Mouse (Mus musculus): ENCODE data around the gene Elavl4. TPM values are rescaled to one million over a fixed set of nuclear protein-coding genes. Genes with fewer than 3 reads are reported as not detected.

Elavl4 gene
- polyA plus RNA-seq, 1 experiment from 2014 or later: 340 TPM

DNA sequence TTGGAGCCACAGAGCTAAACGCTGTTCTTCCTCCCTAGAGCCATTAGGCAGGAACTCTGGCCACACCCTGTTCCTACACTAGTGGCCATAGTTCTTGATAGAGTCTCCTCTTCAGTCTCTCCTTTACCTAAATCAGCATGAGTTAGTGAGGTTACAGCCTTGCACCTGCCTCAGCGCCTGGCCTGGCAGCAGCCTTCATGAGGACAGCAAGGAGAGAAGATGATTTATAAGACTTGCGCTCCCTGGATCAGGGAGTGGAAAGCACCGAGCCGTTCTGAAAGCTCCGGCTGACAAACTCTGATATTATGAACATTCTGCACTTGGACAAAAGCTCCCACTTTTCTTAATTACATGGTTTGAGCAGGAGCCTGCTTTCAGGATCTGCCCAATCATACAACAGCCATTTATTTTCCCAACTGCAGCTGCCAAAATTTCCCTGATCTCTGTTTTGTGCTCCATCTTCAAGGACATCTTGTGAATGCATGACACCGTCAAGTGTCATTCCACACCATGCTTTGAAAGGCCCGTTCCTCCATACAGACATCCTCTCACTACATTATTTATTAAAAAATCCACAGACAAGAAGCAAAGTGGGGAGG is 87.3 kb downstream of the Elavl4 start:
- 44% methylated on average over 8 of the region's 8 CpGs for WGBS
- H3K4me2 ChIP-seq: no peak overlapping the region
- H3K4me1 ChIP-seq (replicated peaks): peaks cover 14% of the 10 kb centered on the region
- ATAC-seq (ENCODE audit: low FRiP score, low read depth): no peak; the same call in 1 of the 2 replicates
- no peak overlapping the region for H3K4me3 ChIP-seq
- no peak overlapping the region for H3K9ac ChIP-seq
- H3K9me3 ChIP-seq: no peaks in the 10 kb centered on the region
- no peak overlapping the region for H3K27ac ChIP-seq (replicated peaks)
- no peaks in the 10 kb centered on the region for H3K27me3 ChIP-seq
- H3K36me3 ChIP-seq: no peaks in the 10 kb centered on the region

DNA sequence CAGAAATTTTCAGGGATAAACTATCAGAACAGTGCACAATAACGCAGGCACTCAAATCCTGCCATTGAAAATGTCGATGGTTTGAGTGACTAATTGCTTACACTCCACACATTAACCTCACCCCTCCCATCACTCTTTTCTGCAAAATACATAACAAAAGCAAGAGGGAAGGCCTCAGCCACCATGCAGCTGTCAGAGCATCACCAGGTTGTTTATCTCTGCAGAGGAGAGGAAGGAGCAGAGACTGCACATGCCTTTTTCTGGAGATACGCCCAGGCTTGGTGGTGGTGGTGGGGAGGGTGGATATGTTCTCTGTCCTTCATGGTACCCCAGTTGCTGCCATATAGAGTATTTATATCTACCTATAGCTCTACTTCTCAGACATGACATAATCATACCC is 94.3 kb downstream of the Elavl4 start:
- no peaks in the 10 kb centered on the region for H3K36me3 ChIP-seq
- H3K4me3 ChIP-seq: no peak overlapping the region
- H3K27me3 ChIP-seq: no peaks in the 10 kb centered on the region
- peaks cover 25% of the 10 kb centered on the region; the same call in 1 of the 2 replicates for H3K4me1 ChIP-seq (replicated peaks)
- H3K9me3 ChIP-seq: no peaks in the 10 kb centered on the region
- no peak overlapping the region for H3K4me2 ChIP-seq
- no peak for ATAC-seq (ENCODE audit: low FRiP score, low read depth)
- H3K27ac ChIP-seq (replicated peaks): no peak overlapping the region
- H3K9ac ChIP-seq: no peak overlapping the region
- 52% methylated on average over 3 of the region's 3 CpGs for WGBS

DNA sequence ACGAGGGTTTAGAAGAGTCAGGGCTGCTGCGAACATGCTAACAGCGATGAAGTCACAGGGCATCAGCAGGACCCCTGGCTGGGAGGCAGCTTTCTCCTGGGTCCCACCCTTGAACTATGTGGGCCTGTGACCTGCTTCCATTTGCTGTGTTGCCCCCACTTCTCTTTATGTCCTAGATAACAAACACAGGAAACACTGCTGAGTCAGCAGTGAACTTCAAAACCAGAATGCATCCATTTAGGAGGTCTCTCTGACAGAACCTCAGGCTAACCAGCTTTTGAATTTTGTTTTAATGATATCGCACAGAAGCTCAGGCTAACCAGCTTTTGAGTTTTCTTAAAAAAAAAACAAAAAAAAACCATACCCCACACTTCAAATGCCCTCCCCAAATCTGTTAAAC is 96.1 kb downstream of the Elavl4 start:
- H3K27ac ChIP-seq (replicated peaks): no peak overlapping the region
- H3K4me2 ChIP-seq: no peak overlapping the region
- no peak for ATAC-seq (ENCODE audit: low FRiP score, low read depth)
- H3K4me3 ChIP-seq: no peak overlapping the region
- peaks cover 2% of the 10 kb centered on the region; the same call in 1 of the 2 replicates for H3K36me3 ChIP-seq
- H3K4me1 ChIP-seq (replicated peaks): peaks cover 19% of the 10 kb centered on the region; the same call in 1 of the 2 replicates
- no peaks in the 10 kb centered on the region for H3K27me3 ChIP-seq
- no peaks in the 10 kb centered on the region for H3K9me3 ChIP-seq
- 81% methylated on average over 4 of the region's 4 CpGs for WGBS
- no peak overlapping the region for H3K9ac ChIP-seq

DNA sequence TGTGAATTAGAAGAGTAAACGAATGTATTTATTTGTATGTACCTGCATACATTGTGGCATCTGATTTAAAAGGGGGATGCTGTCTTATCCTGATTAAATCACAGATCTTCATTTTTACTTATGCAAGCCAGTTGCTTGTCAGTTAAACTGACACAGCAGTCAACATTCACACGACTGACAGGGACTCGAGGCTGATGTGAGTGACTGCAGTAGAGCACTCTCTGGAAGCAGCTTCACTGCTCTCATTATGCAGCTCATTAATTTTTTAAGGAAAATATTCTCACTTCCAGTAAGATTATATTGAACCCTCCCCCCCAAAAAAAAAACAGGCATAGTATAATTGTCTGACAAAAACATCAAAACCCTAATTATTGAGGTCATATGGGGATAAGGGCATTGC is 101.7 kb downstream of the Elavl4 start:
- Histone ChIP-seq H3K27me3 (no peaks in the 10 kb centered on the region), H3K9ac (no peak overlapping the region), H3K36me3 (peaks cover 31% of the 10 kb centered on the region), H3K9me3 (no peaks in the 10 kb centered on the region), H3K4me1 (replicated peaks) (no peaks in the 10 kb centered on the region), H3K4me2 (no peak overlapping the region), H3K4me3 (no peak overlapping the region), H3K27ac (replicated peaks) (no peak overlapping the region)
- 67% methylated on average over 3 of the region's 3 CpGs for WGBS
- ATAC-seq (ENCODE audit: low FRiP score, low read depth): no peak

DNA sequence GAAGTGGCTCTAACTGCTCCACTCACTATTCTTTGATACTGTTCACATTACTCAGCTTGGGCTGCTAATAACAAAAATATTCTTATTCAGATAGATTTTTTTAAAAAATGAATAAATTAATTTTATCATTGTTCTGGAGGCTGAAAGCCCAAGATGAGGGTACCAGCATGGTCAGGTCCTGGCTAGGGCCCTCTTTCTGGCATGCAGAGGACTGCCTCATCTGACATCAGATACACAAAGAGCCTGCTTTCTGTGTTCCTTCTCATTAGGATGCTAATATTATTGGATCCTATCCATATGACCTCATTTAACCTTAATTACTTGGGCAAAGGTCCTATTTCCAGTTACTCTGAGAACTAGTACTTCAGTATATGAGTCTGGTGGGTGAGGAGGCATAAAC is 108.8 kb downstream of the Elavl4 start:
- Histone ChIP-seq H3K27me3 (no peaks in the 10 kb centered on the region), H3K4me3 (no peak overlapping the region), H3K27ac (replicated peaks) (no peak overlapping the region), H3K9me3 (no peaks in the 10 kb centered on the region), H3K9ac (no peak overlapping the region), H3K4me2 (no peak overlapping the region), H3K36me3 (peaks cover 42% of the 10 kb centered on the region), H3K4me1 (replicated peaks) (0 out of 2 replicates have a peak, but pooled peaks cover 3% of the 10 kb centered on the region)
- ATAC-seq (ENCODE audit: low FRiP score, low read depth): no peak

DNA sequence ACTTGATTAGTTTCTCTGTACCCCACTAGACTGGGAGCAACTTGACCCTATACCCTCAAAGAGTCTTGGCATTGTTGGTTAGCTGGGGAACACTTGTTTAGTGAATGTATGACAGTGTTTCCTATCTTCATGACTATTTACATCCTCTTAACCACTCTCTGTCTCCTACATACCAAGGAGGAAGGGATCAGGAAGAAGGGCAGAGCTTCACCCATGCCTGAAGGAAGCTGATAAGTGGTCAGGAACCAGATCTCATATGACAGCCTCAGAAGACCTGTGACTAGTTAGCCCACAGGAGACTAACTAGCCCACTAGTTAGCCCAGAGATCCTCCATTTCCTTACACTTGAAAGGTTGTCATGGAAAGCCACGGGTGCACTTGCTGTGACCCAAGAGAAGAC is 117.2 kb downstream of the Elavl4 start:
- Histone ChIP-seq H3K9me3 (no peaks in the 10 kb centered on the region), H3K4me1 (replicated peaks) (0 out of 2 replicates have a peak, but pooled peaks cover under 1% of the 10 kb centered on the region), H3K4me3 (no peak overlapping the region), H3K4me2 (no peak overlapping the region), H3K27me3 (no peaks in the 10 kb centered on the region), H3K9ac (no peak overlapping the region), H3K27ac (replicated peaks) (no peak overlapping the region), H3K36me3 (peaks cover 17% of the 10 kb centered on the region)
- no peak for ATAC-seq (ENCODE audit: low FRiP score, low read depth)
- 52% methylated on average over 1 of the region's 1 CpGs for WGBS

DNA sequence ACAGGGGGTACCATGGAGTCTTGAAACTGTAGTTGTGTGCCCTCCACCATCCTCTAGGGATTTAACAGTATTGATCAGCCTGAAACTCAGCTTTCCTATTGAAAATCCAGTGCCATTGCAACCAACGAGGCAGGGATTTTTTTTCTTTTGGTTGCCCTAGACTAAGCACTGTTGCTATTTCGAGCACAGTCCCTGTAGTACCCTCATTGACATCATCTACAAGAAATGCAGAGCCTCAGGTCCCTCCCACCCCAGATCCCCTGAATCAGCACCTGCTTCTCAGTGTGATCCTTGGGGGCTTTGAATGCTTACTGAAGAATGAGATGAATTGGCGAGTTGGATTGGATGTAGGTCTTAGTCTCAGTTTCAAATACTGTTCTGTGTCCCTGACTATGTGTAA is 119.4 kb downstream of the Elavl4 start:
- Histone ChIP-seq H3K9me3 (no peaks in the 10 kb centered on the region), H3K4me1 (replicated peaks) (no peaks in the 10 kb centered on the region), H3K4me2 (no peak overlapping the region), H3K4me3 (no peak overlapping the region), H3K27me3 (no peaks in the 10 kb centered on the region), H3K9ac (no peak overlapping the region), H3K27ac (replicated peaks) (no peak overlapping the region), H3K36me3 (peaks cover 10% of the 10 kb centered on the region)
- WGBS: 71% methylated on average over 3 of the region's 3 CpGs
- no peak for ATAC-seq (ENCODE audit: low FRiP score, low read depth)

DNA sequence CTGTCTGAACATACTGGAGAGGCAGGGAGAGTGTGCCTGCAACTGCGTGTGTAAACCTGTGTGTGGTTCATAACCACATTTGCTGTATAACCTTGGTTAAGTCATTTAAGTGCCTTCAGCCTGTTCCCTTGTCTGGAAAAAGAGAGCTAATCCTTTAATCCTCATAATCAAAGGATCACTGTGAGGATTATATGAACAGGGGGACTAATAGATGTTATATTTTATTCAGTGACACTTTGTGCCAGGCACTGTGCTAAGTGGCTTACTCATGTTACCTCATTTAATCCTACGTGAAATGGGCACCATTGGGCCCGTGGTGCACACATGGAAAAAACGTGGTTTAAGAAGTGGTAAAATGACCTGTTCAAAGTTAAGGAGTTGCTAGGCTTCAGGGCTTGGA is 119.9 kb downstream of the Elavl4 start:
- H3K4me2 ChIP-seq: no peak overlapping the region
- no peaks in the 10 kb centered on the region for H3K27me3 ChIP-seq
- H3K27ac ChIP-seq (replicated peaks): no peak overlapping the region
- no peak overlapping the region for H3K4me3 ChIP-seq
- H3K9ac ChIP-seq: no peak overlapping the region
- 0 out of 2 replicates have a peak, but pooled peaks cover 3% of the 10 kb centered on the region for H3K4me1 ChIP-seq (replicated peaks)
- H3K9me3 ChIP-seq: no peaks in the 10 kb centered on the region
- ATAC-seq (ENCODE audit: low FRiP score, low read depth): no peak
- H3K36me3 ChIP-seq: peaks cover 10% of the 10 kb centered on the region
- 88% methylated on average over 4 of the region's 4 CpGs for WGBS

DNA sequence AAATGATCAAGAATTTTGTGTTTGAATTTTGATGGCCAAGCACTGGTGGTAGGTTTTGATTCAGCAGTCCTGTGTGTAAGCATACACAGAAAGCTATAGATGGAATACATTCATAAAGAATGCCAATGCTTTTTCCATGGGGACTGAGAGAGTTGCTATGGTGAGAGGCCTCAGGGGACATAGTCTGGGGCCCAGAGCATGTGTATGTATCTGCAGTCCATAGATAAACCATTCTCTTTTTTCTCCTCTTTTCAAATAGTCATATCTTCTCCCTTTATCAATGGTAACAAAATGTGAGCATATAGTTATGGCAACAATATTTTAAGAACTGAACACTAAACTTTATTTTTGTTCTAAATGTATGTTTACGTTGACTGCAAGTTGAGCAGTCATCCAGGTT is 122.1 kb downstream of the Elavl4 start:
- Histone ChIP-seq H3K4me1 (replicated peaks) (peaks cover 7% of the 10 kb centered on the region; the same call in 1 of the 2 replicates), H3K4me2 (no peak overlapping the region), H3K9me3 (no peaks in the 10 kb centered on the region), H3K27me3 (no peaks in the 10 kb centered on the region), H3K27ac (replicated peaks) (no peak overlapping the region), H3K4me3 (no peak overlapping the region), H3K36me3 (peaks cover 9% of the 10 kb centered on the region), H3K9ac (no peak overlapping the region)
- ATAC-seq (ENCODE audit: low FRiP score, low read depth): no peak
- WGBS: 95% methylated on average over 1 of the region's 1 CpGs

DNA sequence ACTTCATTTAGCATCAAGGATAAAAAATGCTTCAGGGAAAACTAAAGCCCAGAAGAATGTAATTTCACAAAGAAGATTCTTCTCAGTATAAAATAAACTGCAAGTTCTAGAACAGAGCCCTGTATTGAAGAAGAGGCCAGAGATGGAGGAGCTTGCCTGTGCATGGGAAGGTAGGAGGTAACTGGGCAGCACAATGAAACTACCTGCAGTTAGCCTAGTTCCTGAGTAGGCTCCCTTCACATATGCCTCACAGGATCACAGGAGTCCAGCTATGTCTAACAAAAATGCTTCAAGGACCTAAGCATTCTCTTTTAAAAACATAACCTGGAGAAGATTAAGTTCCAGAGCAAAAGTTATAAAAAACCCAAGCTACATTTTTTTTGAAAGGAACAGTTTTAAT is 122.5 kb downstream of the Elavl4 start:
- H3K36me3 ChIP-seq: peaks cover 9% of the 10 kb centered on the region
- no peak for ATAC-seq (ENCODE audit: low FRiP score, low read depth)
- no peaks in the 10 kb centered on the region for H3K27me3 ChIP-seq
- no peaks in the 10 kb centered on the region for H3K9me3 ChIP-seq
- H3K9ac ChIP-seq: no peak overlapping the region
- peaks cover 10% of the 10 kb centered on the region; the same call in 1 of the 2 replicates for H3K4me1 ChIP-seq (replicated peaks)
- H3K4me3 ChIP-seq: no peak overlapping the region
- no peak overlapping the region for H3K27ac ChIP-seq (replicated peaks)
- H3K4me2 ChIP-seq: no peak overlapping the region

DNA sequence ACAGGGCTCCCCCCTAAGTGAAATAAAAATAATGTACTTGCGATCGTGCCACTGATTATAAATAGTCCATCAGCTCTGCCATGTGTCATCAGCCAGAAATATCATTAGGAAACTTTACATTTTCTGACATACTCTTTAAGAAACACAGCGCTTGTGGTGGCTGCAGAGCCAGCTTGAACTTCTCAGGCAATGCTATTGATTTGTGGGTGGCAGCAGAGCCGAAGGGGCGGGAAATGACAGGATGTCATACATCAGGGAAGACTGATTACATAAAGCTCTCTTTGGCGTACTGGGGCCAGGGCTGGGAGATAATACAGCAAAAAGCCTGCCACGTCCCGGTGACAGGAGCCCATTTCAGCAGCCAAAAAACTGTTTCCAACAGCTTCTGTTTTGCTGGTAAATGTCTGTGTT is 124.1 kb downstream of the Elavl4 start:
- Histone ChIP-seq H3K4me1 (replicated peaks) (peaks cover 10% of the 10 kb centered on the region; the same call in 1 of the 2 replicates), H3K27ac (replicated peaks) (no peak overlapping the region), H3K36me3 (peaks cover 4% of the 10 kb centered on the region; the same call in 1 of the 2 replicates), H3K27me3 (no peaks in the 10 kb centered on the region), H3K9ac (no peak overlapping the region), H3K4me3 (no peak overlapping the region), H3K9me3 (no peaks in the 10 kb centered on the region), H3K4me2 (no peak overlapping the region)
- ATAC-seq (ENCODE audit: low FRiP score, low read depth): no peak
- 56% methylated on average over 8 of the region's 8 CpGs for WGBS

DNA sequence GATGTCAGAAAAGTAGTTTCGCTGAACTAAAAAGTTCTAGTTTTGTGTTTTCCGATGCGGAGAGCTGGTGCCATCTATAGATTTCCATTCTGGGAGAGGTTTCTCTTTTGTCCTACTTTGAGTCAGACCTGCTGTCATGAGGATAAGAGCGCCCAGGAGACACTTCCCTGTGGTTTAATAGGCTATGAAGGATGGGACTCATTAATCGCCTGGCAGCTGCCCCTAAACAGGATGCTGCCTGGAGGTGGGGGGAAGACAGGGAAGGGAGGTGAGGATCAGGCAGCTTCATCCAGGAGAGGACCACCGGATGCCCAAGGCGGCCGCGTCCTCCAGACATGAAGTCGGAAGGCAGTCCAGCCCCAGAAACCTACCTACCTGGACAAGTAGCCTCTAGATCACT is 126.2 kb downstream of the Elavl4 start:
- whole genome bisulfite sequencing: 55% methylated on average over 10 of the region's 10 CpGs
- H3K4me2 ChIP-seq: no peak overlapping the region

DNA sequence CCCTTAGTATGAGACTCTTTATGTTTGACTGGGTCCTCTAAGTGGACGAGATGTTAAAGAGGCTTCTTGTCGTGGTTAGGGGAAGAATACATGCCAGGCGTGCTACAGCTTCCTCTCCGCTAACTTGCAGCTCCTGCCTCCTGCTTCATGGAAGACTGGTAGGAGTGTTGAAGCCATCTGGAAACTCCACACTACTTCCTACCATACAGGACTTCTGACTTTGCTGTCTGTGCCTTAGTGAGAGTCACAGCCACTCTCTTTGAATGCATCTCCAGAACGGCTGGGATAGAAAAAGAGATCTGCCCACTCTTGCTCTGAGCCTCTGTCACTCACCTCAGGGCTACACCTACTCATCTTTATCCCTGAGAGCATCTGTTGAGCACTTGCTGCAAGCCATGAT is 132.9 kb downstream of the Elavl4 start:
- Histone ChIP-seq H3K4me3 (no peak overlapping the region), H3K36me3 (0 out of 2 replicates have a peak, but pooled peaks cover 7% of the 10 kb centered on the region), H3K9me3 (no peaks in the 10 kb centered on the region), H3K27me3 (no peaks in the 10 kb centered on the region), H3K4me1 (replicated peaks) (peaks cover 22% of the 10 kb centered on the region), H3K27ac (replicated peaks) (no peak overlapping the region), H3K4me2 (no peak overlapping the region), H3K9ac (no peak overlapping the region)
- WGBS: 85% methylated on average over 5 of the region's 5 CpGs
- no peak for ATAC-seq (ENCODE audit: low FRiP score, low read depth)

More for the DNA sequence above, 126.2 kb downstream of the Elavl4 start:
- no peaks in the 10 kb centered on the region for H3K9me3 ChIP-seq
- H3K4me1 ChIP-seq (replicated peaks): peaks cover 20% of the 10 kb centered on the region; the same call in 1 of the 2 replicates
- no peak overlapping the region for H3K4me3 ChIP-seq
- no peak overlapping the region for H3K27ac ChIP-seq (replicated peaks)
- H3K36me3 ChIP-seq: peaks cover 4% of the 10 kb centered on the region; the same call in 1 of the 2 replicates
- no peak for ATAC-seq (ENCODE audit: low FRiP score, low read depth)
- no peaks in the 10 kb centered on the region for H3K27me3 ChIP-seq
- no peak overlapping the region for H3K9ac ChIP-seq
